Mouse (Mus musculus): ENCODE measurements around the gene Metap1d. TPM values are rescaled to one million over a fixed set of nuclear protein-coding genes. Genes with fewer than 3 reads are reported as not detected.

Gene Metap1d
- polyA plus RNA-seq, 1 experiment from 2014 or later = 34.9 TPM

Other genes starting within 250 kb of the Metap1d start
- 69.3 and 71.0 TPM in 2 replicates for gene Dync1i2, start 241.6 kb upstream of the Metap1d start, polyA plus RNA-seq (2015; fragmentation: Nextera tagmentation; extraction: Ambion mirVana)
- 27.0 and 28.3 TPM in 2 replicates for gene Slc25a12, start 85.5 kb upstream of the Metap1d start, polyA plus RNA-seq (2015; fragmentation: Nextera tagmentation; extraction: Ambion mirVana)
- 90.3 and 101 TPM in 2 replicates for gene Hat1, start 64.3 kb upstream of the Metap1d start, polyA plus RNA-seq (2015; fragmentation: Nextera tagmentation; extraction: Ambion mirVana)
- gene Dlx1, start 74.8 kb downstream of the Metap1d start, polyA plus RNA-seq (2015; fragmentation: Nextera tagmentation; extraction: Ambion mirVana) = 4.2 and 5.1 TPM in 2 replicates
- gene Dlx2, start 93.5 kb downstream of the Metap1d start, polyA plus RNA-seq (2015; fragmentation: Nextera tagmentation; extraction: Ambion mirVana) = 1.5 and 1.8 TPM in 2 replicates

Measured in intestine, embryonic 16.5 days (tissue).